Mouse (Mus musculus) ES-E14 (cell line): ENCODE measurements around the gene Exoc4. TPM values are rescaled to one million over a fixed set of nuclear protein-coding genes. Genes with fewer than 3 reads are reported as not detected.

ENCODE experiments used
- DNase-seq: peaks from one replicate; pipeline ENCODE4 v3.0.0-alpha.2; 2013; ENCODE audit warnings: low read depth, low spot score
- H3K27ac ChIP-seq: 2 replicates; pipeline ENCODE4 v1.5.1; 2012; ENCODE audit warnings: low read depth, mild to moderate bottlenecking, low read length, moderate library complexity, mixed read lengths; ENCODE audit not compliant: poor library complexity, insufficient read depth, severe bottlenecking
- H3K36me3 ChIP-seq: 2 replicates; pipeline ENCODE4 v1.6.1; 2012; ENCODE audit warnings: mild to moderate bottlenecking, low read length, moderate library complexity, mixed read lengths; ENCODE audit not compliant: control insufficient read depth, poor library complexity, insufficient read depth, severe bottlenecking
- H3K4me1 ChIP-seq, 2 experiments: fragments of 150-350 bp in 1 of 2; sonication (generic) in 1 of 2; 2 replicates each; pipeline ENCODE4 v1.6.1; 2012; ENCODE audit warnings: low read length in 2 of 2, mild to moderate bottlenecking in 1 of 2, mixed read lengths in 1 of 2; ENCODE audit not compliant: control insufficient read depth in 2 of 2, insufficient read depth in 2 of 2, poor library complexity in 1 of 2
- H3K4me3 ChIP-seq, 2 experiments: fragments of 150-350 bp in 1 of 2; sonication (generic) in 1 of 2; 2 replicates each; pipeline ENCODE4 v1.5.1; 2012; ENCODE audit warnings: low read length in 2 of 2, low read depth in 1 of 2, mild to moderate bottlenecking in 1 of 2, mixed read lengths in 1 of 2; ENCODE audit not compliant: insufficient read depth in 1 of 2, poor library complexity in 1 of 2, severe bottlenecking in 1 of 2
- H3K9ac ChIP-seq: 2 replicates; pipeline ENCODE4 v1.6.1; 2012; ENCODE audit warnings: low read depth, mild to moderate bottlenecking, low read length, mixed read lengths; ENCODE audit not compliant: poor library complexity, insufficient read depth, severe bottlenecking
- H3K9me3 ChIP-seq: fragments of 150-350 bp; sonication (generic); 2 replicates; pipeline ENCODE4 v1.6.1; 2012; ENCODE audit warnings: low read depth, mild to moderate bottlenecking, low read length; ENCODE audit not compliant: control insufficient read depth, insufficient read depth
- CHD2 ChIP-seq: IDR thresholded peaks from 2 replicates; pipeline ENCODE4 v1.6.1; 2014; ENCODE audit warnings: mild to moderate bottlenecking, low read depth, low read length, inconsistent platforms
- HCFC1 ChIP-seq: IDR thresholded peaks from 2 replicates; pipeline ENCODE4 v1.6.1; 2012; ENCODE audit warnings: low read length, inconsistent platforms, borderline replicate concordance; ENCODE audit not compliant: insufficient read depth
- MAFK ChIP-seq: IDR thresholded peaks from 2 replicates; pipeline ENCODE4 v1.6.1; 2014; ENCODE audit warnings: mild to moderate bottlenecking, low read depth, low read length, inconsistent platforms; ENCODE audit not compliant: insufficient read depth
- ZC3H11A ChIP-seq: IDR thresholded peaks from 2 replicates; pipeline ENCODE4 v1.6.1; 2012; ENCODE audit warnings: low read depth, mild to moderate bottlenecking, inconsistent platforms, low read length, borderline replicate concordance
- ZNF384 ChIP-seq: IDR thresholded peaks from 2 replicates; pipeline ENCODE4 v1.6.1; 2012; ENCODE audit warnings: low read depth, low read length, inconsistent platforms
- in situ Hi-C, 2 experiments: fragments of 600-800 bp; cut with MboI; formaldehyde crosslinking; loops; one replicate each; pipeline ENCODE4 v1.15.1; 2025; ENCODE audit warnings: low sequenced_read_pairs in 2 of 2, inconsistent platforms in 1 of 2; ENCODE audit not compliant: unreplicated experiment in 2 of 2
- total RNA-seq: library from RNA; depleted of rRNA; stranded (reverse); fragments of 300-350 nt; gene quantifications from 2 replicates; pipeline ENCODE4 v1.2.3, GENCODE M21; 2012

Gene Exoc4
- total RNA-seq, 1 experiment: 99.3 TPM

DNA sequence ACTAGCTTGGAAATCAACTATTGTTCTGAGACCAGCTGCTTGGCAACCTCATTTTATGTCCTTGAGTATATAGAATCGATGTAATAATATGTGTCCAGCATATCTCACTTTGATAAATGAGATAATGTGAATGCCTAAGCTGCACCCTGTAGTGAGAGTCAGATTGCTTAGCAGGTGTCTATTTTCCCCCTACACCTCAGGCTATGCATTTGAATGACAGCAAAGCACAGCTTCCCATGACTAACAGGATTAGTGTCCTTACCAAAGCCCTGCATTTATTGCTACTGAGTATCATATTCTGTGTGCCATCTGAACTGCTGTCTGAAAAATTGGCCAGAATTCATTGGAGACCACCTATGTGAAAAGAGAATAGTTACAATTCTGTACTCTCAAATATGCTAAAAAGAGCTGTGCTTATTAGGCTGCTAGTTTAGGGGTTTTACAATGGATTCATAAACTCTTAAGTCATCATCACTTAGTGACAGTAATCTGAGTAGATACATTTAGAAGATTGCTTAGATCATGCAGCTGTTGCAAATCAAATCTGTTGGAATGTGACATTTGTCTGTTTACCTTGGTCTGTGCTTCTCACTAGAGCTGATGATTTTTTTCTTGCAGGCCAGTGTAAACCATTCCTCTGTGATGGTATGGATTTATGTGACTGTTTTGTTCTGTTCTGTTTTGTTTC lies 98.3 kb downstream of the Exoc4 start:
- no peaks in the 10 kb centered on the region for H3K9me3 ChIP-seq
- no peak overlapping the region for H3K27ac ChIP-seq
- DNase-seq: no peak
- H3K4me1 ChIP-seq: no peaks in the 10 kb centered on the region
- no peak overlapping the region for H3K9ac ChIP-seq
- H3K36me3 ChIP-seq: no peaks in the 10 kb centered on the region
- no peak for TF ChIP-seq ZNF384
- TF ChIP-seq HCFC1: no peak
- no peak for TF ChIP-seq CHD2
- no peak for TF ChIP-seq ZC3H11A
- TF ChIP-seq MAFK: no peak
- H3K4me3 ChIP-seq: no peak overlapping the region
- in situ Hi-C loops: no loop called here

- no peak overlapping the region for H3K27ac ChIP-seq
- H3K9me3 ChIP-seq: no peaks in the 10 kb centered on the region
- H3K4me3 ChIP-seq: no peak overlapping the region
- no peak for DNase-seq
- in situ Hi-C loops: no loop called here
- H3K9ac ChIP-seq: no peak overlapping the region
- no peaks in the 10 kb centered on the region for H3K4me1 ChIP-seq
- TF ChIP-seq ZC3H11A (no peak), MAFK (no peak), HCFC1 (no peak)
- no peaks in the 10 kb centered on the region for H3K36me3 ChIP-seq
Measured at GRCm38 (mm10) chr6:33361613-33362012, 112.7 kb downstream of the Exoc4 start.

- TF ChIP-seq CHD2: no peak
- no peak for TF ChIP-seq MAFK
- TF ChIP-seq ZNF384: no peak
- no peak for TF ChIP-seq HCFC1
- no peak for TF ChIP-seq ZC3H11A
- no peaks in the 10 kb centered on the region for H3K36me3 ChIP-seq
- no peak for DNase-seq
- in situ Hi-C loops: no loop called here
- H3K9ac ChIP-seq: no peak overlapping the region
- no peaks in the 10 kb centered on the region for H3K9me3 ChIP-seq
- peaks cover 0 to 2% of the 10 kb centered on the region in 2 experiments; a peak in 1 of 4 replicates for H3K4me1 ChIP-seq
- no peak overlapping the region for H3K27ac ChIP-seq
- no peak overlapping the region for H3K4me3 ChIP-seq
Measured at GRCm38 (mm10) chr6:33380517-33380916, 131.6 kb downstream of the Exoc4 start.

DNA sequence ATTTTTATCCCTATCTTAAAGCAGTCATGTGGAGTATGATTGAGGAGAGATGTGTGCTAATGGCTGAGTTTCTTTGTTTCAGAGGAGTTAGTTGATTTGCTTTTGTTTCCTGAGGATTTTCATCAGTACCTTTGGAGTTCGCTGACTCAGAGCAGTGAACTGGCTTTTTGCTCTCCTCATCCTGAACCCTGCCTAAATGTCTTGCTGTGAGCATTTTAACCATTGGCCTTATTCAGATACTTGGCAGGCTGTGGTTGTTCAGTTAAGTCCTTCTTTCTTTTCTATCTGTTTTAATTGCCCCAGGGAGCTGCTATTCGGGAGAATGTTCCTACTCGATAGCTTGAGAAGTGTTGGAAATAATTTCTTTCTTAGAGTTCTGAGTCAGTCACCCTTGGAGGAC lies 133.3 kb downstream of the Exoc4 start:
- DNase-seq: no peak
- in situ Hi-C loops: no loop called here
- Histone ChIP-seq H3K9ac (no peak overlapping the region), H3K9me3 (no peaks in the 10 kb centered on the region), H3K27ac (no peak overlapping the region), H3K36me3 (no peaks in the 10 kb centered on the region), H3K4me3 (no peak overlapping the region), H3K4me1 (peaks cover 0 to 2% of the 10 kb centered on the region in 2 experiments; a peak in 1 of 4 replicates)
- 0 out of 2 replicates have a peak, but pooled peaks have one; percentile 13 for TF ChIP-seq MAFK
- TF ChIP-seq HCFC1: no peak
- TF ChIP-seq CHD2: no peak
- no peak for TF ChIP-seq ZNF384
- TF ChIP-seq ZC3H11A: no peak

DNA sequence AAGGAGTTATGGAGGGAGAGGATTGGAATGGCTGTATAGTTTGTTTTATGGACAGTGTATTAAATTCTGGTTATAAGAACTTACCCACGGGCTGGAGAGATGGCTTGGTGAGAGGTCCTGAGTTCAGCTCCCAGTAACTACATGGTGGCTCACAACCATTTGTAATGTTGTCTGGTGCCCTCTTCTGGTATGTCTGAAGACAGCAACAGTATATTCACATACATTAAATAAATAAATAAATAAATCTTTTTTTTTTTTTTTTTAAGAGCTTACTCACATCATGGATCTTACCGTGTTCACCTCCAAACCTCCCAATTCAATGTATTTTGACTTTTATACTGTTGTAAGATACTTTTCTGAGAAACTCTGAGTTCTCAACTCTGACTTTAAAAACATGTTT lies 143.1 kb downstream of the Exoc4 start:
- Histone ChIP-seq H3K4me1 (no peaks in the 10 kb centered on the region), H3K36me3 (no peaks in the 10 kb centered on the region), H3K4me3 (no peak overlapping the region), H3K9me3 (no peaks in the 10 kb centered on the region), H3K27ac (no peak overlapping the region), H3K9ac (no peak overlapping the region)
- in situ Hi-C loops: no loop called here
- peak; percentile 8 for DNase-seq
- peak; percentile 87; the same call in 1 of the 2 replicates for TF ChIP-seq ZNF384
- TF ChIP-seq MAFK: no peak
